Mouse (Mus musculus) cerebellum, adult (tissue): ENCODE results near the gene Sppl2c.
A peak's percentile ranks its signal among the peaks of the same experiment; 100 is the strongest.
"Not testable (repeated sequence)": the region's sequence is repeated elsewhere in the genome, so short reads cannot be mapped to it uniquely, and the experiment has no call there.

Experiments
- ATAC-seq: cut with Nextera tagmentation; 2 replicates; pipeline ENCODE4 v1.9.2; 2017; ENCODE audit warnings: mild to moderate bottlenecking, moderate library complexity, mixed read lengths; ENCODE audit not compliant: insufficient number of reproducible peaks, low FRiP score, low TSS enrichment

Gene Sppl2c

GRCm38 (mm10) chr11:104190008-104190407 is 3.9 kb downstream of the Sppl2c start:
- peak; percentile 74 for ATAC-seq

GRCm38 (mm10) chr11:104195382-104195781 is 9.3 kb downstream of the Sppl2c start:
- no peak for ATAC-seq

GRCm38 (mm10) chr11:104195791-104196190 is 9.7 kb downstream of the Sppl2c start:
- peak; percentile 93; the same call in 1 of the 2 replicates for ATAC-seq

- no peak for ATAC-seq
These were observed 11.7 kb downstream of the Sppl2c start for GRCm38 (mm10) chr11:104197861-104198260.

GRCm38 (mm10) chr11:104203271-104203670 is 17.1 kb downstream of the Sppl2c start:
- no peak for ATAC-seq

GRCm38 (mm10) chr11:104206573-104206972 is 20.4 kb downstream of the Sppl2c start:
- no peak for ATAC-seq

- ATAC-seq: no peak
These were observed 22.9 kb downstream of the Sppl2c start for GRCm38 (mm10) chr11:104209041-104209440.

- no peak for ATAC-seq
These were observed 25.1 kb downstream of the Sppl2c start for GRCm38 (mm10) chr11:104211251-104211650.

GRCm38 (mm10) chr11:104214128-104214527 is 28.0 kb downstream of the Sppl2c start:
- ATAC-seq: not testable (repeated sequence)

GRCm38 (mm10) chr11:104218075-104218474 is 31.9 kb downstream of the Sppl2c start:
- no peak for ATAC-seq

- no peak for ATAC-seq
These were observed 34.2 kb downstream of the Sppl2c start for GRCm38 (mm10) chr11:104220291-104220690.

GRCm38 (mm10) chr11:104221751-104222150 is 35.6 kb downstream of the Sppl2c start:
- ATAC-seq: no peak

- no peak for ATAC-seq
These were observed 37.2 kb downstream of the Sppl2c start for GRCm38 (mm10) chr11:104223301-104223700.

- ATAC-seq: no peak
These were observed 43.3 kb downstream of the Sppl2c start for GRCm38 (mm10) chr11:104229391-104229790.

GRCm38 (mm10) chr11:104230066-104230778 is 44.1 kb downstream of the Sppl2c start:
- no peak for ATAC-seq

- ATAC-seq: peak; percentile 77
These were observed 45.1 kb downstream of the Sppl2c start, which contains the start of gene Mapt for GRCm38 (mm10) chr11:104231041-104231911. TSS of gene Mapt (plus strand) at chr11:104231390.

- peak; percentile 26; the same call in 1 of the 2 replicates for ATAC-seq
These were observed 46.3 kb downstream of the Sppl2c start for GRCm38 (mm10) chr11:104232141-104233061.

GRCm38 (mm10) chr11:104233101-104233500 is 47.0 kb downstream of the Sppl2c start:
- no peak for ATAC-seq

- ATAC-seq: no peak
These were observed 47.6 kb downstream of the Sppl2c start for GRCm38 (mm10) chr11:104233574-104234206.

- no peak for ATAC-seq
These were observed 48.6 kb downstream of the Sppl2c start for GRCm38 (mm10) chr11:104234680-104235079.
